Mouse (Mus musculus) small intestine, adult 2 months (tissue): Measurements from ENCODE around the gene Ablim1.

ENCODE experiments used
- CTCF ChIP-seq: fragments of 200-500 bp; IDR thresholded peaks from 2 replicates; pipeline ENCODE4 v1.5.1; 2012; ENCODE audit warnings: low read depth, mild to moderate bottlenecking, control low read depth, inconsistent platforms, low read length, moderate library complexity, mixed read lengths; ENCODE audit not compliant: insufficient replicate concordance, insufficient read length; ENCODE audit errors: extremely low read depth
- POLR2A ChIP-seq: fragments of 200-500 bp; IDR thresholded peaks from 2 replicates; pipeline ENCODE4 v1.6.1; 2012; ENCODE audit warnings: low read depth, mild to moderate bottlenecking, control low read depth, inconsistent platforms, low read length, moderate library complexity

GRCm38 (mm10) chr19:57313891-57314345 lies 801 bp downstream of the Ablim1 start:
- TF ChIP-seq CTCF (no peak), POLR2A (no peak)
